Mouse (Mus musculus): ENCODE results near the gene Gmppa. TPM values are rescaled to one million over a fixed set of nuclear protein-coding genes. Genes with fewer than 3 reads are reported as not detected.

The Gmppa gene
- polyA plus RNA-seq, 1 experiment from 2014 or later, result 77.8 TPM

DNA sequence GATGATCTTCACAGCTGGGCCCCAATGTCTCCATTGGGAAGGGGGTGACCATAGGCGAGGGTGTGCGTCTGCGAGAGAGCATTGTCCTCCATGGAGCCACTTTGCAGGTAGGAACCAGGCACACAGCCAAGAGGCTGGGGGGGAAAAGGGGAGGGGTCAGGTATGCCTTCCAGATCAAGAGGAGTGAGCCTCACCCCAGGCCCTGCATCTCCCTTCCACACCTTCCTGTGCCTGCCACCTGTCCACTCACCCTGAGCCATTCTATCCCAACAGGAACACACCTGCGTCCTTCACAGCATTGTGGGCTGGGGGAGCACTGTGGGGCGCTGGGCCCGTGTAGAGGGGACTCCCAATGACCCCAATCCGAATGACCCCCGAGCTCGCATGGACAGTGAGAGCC, 6.4 kb downstream of the Gmppa start:
- Histone ChIP-seq H3K9me3 (ENCODE audit: control insufficient read depth, low read length) (no peaks in the 10 kb centered on the region), H3K27ac (ENCODE audit: low read depth, low read length) (no peak overlapping the region), H3K4me1 (ENCODE audit: control insufficient read depth, insufficient read depth, low read depth, low read length) (peaks cover 49% of the 10 kb centered on the region)

GRCm38 (mm10) chr1:75442811-75443210, 7.1 kb downstream of the Gmppa start:
- H3K27ac ChIP-seq (ENCODE audit: low read depth, low read length), result peak overlapping the region; percentile 41; the same call in 1 of the 2 replicates
- ATAC-seq, result no peak
- H3K9me3 ChIP-seq (ENCODE audit: control insufficient read depth, low read length), result no peaks in the 10 kb centered on the region
- peaks cover 4% of the 10 kb centered on the region for H3K27me3 ChIP-seq (replicated peaks; ENCODE audit: control insufficient read depth, insufficient read depth, low read length)
- 17% methylated on average over 8 of the region's 8 CpGs for WGBS
- no peak overlapping the region for H3K9ac ChIP-seq (ENCODE audit: low read depth, low read length)
- peaks cover 2% of the 10 kb centered on the region; the same call in 1 of the 2 replicates for H3K36me3 ChIP-seq (ENCODE audit: control insufficient read depth, insufficient read depth, low read length)
- H3K4me3 ChIP-seq (ENCODE audit: low read length), result no peak overlapping the region
- H3K4me2 ChIP-seq (ENCODE audit: low read length), result no peak overlapping the region
- peaks cover 56% of the 10 kb centered on the region for H3K4me1 ChIP-seq (ENCODE audit: control insufficient read depth, insufficient read depth, low read depth, low read length)

More for the DNA sequence above, 6.4 kb downstream of the Gmppa start:
- WGBS, result 80% methylated on average over 9 of the region's 9 CpGs
- no peak for ATAC-seq
- no peak overlapping the region for H3K4me3 ChIP-seq (ENCODE audit: low read length)
- H3K9ac ChIP-seq (ENCODE audit: low read depth, low read length), result no peak overlapping the region
- H3K27me3 ChIP-seq (replicated peaks; ENCODE audit: control insufficient read depth, insufficient read depth, low read length), result peaks cover 4% of the 10 kb centered on the region; the same call in 1 of the 2 replicates
- no peak overlapping the region for H3K4me2 ChIP-seq (ENCODE audit: low read length)
- peaks cover 2% of the 10 kb centered on the region; the same call in 1 of the 2 replicates for H3K36me3 ChIP-seq (ENCODE audit: control insufficient read depth, insufficient read depth, low read length)

GRCm38 (mm10) chr1:75443247-75444024, 7.7 kb downstream of the Gmppa start:
- 12% methylated on average over 13 of the region's 13 CpGs for WGBS
- H3K27ac ChIP-seq (ENCODE audit: low read depth, low read length), result peak overlapping the region; percentile 41
- peak; percentile 15; the same call in 1 of the 2 replicates for ATAC-seq
- H3K4me1 ChIP-seq (ENCODE audit: control insufficient read depth, insufficient read depth, low read depth, low read length), result peaks cover 62% of the 10 kb centered on the region
- peaks cover 4% of the 10 kb centered on the region for H3K27me3 ChIP-seq (replicated peaks; ENCODE audit: control insufficient read depth, insufficient read depth, low read length)
- no peak overlapping the region for H3K4me3 ChIP-seq (ENCODE audit: low read length)
- H3K9me3 ChIP-seq (ENCODE audit: control insufficient read depth, low read length), result no peaks in the 10 kb centered on the region
- H3K4me2 ChIP-seq (ENCODE audit: low read length), result no peak overlapping the region
- H3K36me3 ChIP-seq (ENCODE audit: control insufficient read depth, insufficient read depth, low read length), result peaks cover 2% of the 10 kb centered on the region; the same call in 1 of the 2 replicates
- peak overlapping the region; percentile 30 for H3K9ac ChIP-seq (ENCODE audit: low read depth, low read length)

- H3K27me3 ChIP-seq (replicated peaks; ENCODE audit: control insufficient read depth, insufficient read depth, low read length), result peaks cover 4% of the 10 kb centered on the region
- no peak overlapping the region for H3K27ac ChIP-seq (ENCODE audit: low read depth, low read length)
- ATAC-seq, result no peak
- peaks cover 2% of the 10 kb centered on the region; the same call in 1 of the 2 replicates for H3K36me3 ChIP-seq (ENCODE audit: control insufficient read depth, insufficient read depth, low read length)
- H3K4me1 ChIP-seq (ENCODE audit: control insufficient read depth, insufficient read depth, low read depth, low read length), result peaks cover 70% of the 10 kb centered on the region
- no peak overlapping the region for H3K4me3 ChIP-seq (ENCODE audit: low read length)
- H3K9me3 ChIP-seq (ENCODE audit: control insufficient read depth, low read length), result no peaks in the 10 kb centered on the region
- H3K9ac ChIP-seq (ENCODE audit: low read depth, low read length), result no peak overlapping the region; the same call in 1 of the 2 replicates
- H3K4me2 ChIP-seq (ENCODE audit: low read length), result no peak overlapping the region
- WGBS, result 24% methylated on average over 3 of the region's 3 CpGs
Observed at GRCm38 (mm10) chr1:75444208-75444607, 8.5 kb downstream of the Gmppa start.

DNA sequence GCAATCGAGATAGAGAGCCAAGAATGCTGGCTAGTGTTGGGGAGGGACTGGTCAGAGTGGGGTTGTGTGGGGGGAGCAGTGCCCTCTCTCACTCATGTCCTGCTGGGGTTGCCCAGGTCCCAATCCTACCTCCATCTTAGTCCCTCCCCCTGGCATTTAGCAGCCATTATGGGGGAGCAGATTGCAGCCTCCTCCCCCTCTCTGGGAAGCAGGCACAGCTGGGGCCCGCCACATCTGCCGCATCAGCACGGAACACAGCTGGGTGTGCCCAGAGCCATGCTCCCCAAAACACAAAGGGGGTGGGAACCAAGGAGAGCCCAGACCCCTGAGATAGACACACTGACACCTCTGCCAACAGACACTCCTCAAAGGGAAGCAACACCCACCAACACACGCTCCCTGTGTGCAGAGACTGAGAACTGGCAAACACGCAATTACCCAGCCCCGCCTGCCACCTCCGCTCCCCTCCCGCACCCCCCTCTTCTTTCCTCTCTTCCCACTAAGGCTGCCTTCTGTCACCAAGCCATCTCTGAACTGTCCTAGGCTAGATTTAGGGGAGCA, 9.5 kb downstream of the Gmppa start:
- Histone ChIP-seq H3K27me3 (replicated peaks; ENCODE audit: control insufficient read depth, insufficient read depth, low read length) (peaks cover 4% of the 10 kb centered on the region), H3K4me2 (ENCODE audit: low read length) (peak overlapping the region; percentile 33), H3K27ac (ENCODE audit: low read depth, low read length) (peak overlapping the region; percentile 61; the same call in 1 of the 2 replicates), H3K9me3 (ENCODE audit: control insufficient read depth, low read length) (no peaks in the 10 kb centered on the region), H3K4me1 (ENCODE audit: control insufficient read depth, insufficient read depth, low read depth, low read length) (peaks cover 80% of the 10 kb centered on the region), H3K36me3 (ENCODE audit: control insufficient read depth, insufficient read depth, low read length) (peaks cover 2% of the 10 kb centered on the region; the same call in 1 of the 2 replicates), H3K9ac (ENCODE audit: low read depth, low read length) (no peak overlapping the region), H3K4me3 (ENCODE audit: low read length) (no peak overlapping the region)
- ATAC-seq, result no peak
- 8% methylated on average over 9 of the region's 9 CpGs for WGBS

DNA sequence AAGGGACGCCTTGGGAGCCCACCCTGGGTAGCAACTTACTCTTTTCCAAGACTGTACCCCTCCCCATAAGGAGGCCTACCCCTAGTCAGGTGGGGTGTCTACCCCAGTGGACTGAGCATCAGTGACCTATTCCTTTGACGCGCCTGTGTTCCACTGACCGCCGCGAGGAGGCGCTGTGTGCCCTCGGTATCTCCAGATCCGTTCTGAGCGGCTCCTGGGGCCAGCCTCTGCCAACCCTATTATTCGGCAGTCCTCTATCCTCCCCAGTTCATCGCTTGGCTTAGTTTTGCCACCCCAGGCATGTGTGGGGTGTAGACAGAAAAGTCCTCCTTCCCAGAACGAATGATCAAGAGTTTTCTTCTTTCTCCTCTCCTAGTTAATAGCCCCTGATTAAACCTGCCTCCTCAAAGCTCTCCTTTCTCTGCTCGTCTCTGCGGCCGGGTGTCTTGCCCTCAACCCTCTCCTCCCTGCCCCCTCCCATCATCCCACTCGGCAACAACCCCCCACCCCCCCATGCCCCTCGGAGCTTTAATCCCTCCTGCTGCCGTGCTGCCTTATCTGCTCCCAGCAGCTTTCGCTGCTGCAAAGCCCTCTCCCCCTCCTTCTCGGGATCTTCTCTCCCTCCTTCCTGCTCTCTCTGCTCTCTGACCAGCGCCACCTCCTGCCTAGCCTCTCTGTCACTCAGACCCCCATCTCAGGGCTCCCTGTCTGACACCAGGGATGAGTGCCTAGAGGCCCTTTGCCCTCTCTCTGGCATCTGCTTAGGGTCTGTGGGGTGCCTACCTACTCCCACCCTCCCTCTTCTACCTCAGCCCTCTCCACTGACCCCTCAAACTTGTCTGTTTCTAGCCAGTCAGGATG, 10.3 kb downstream of the Gmppa start:
- Histone ChIP-seq H3K27me3 (replicated peaks; ENCODE audit: control insufficient read depth, insufficient read depth, low read length) (peaks cover 4% of the 10 kb centered on the region), H3K4me2 (ENCODE audit: low read length) (peak overlapping the region; percentile 33), H3K4me1 (ENCODE audit: control insufficient read depth, insufficient read depth, low read depth, low read length) (peaks cover 87% of the 10 kb centered on the region), H3K9ac (ENCODE audit: low read depth, low read length) (peak overlapping the region; percentile 43), H3K27ac (ENCODE audit: low read depth, low read length) (peak overlapping the region; percentile 61; the same call in 1 of the 2 replicates), H3K36me3 (ENCODE audit: control insufficient read depth, insufficient read depth, low read length) (peaks cover 2% of the 10 kb centered on the region; the same call in 1 of the 2 replicates), H3K9me3 (ENCODE audit: control insufficient read depth, low read length) (no peaks in the 10 kb centered on the region), H3K4me3 (ENCODE audit: low read length) (no peak overlapping the region)
- ATAC-seq, result peak; percentile 10
- under 1% methylated on average over 22 of the region's 22 CpGs for whole genome bisulfite sequencing

GRCm38 (mm10) chr1:75446656-75447055, 10.9 kb downstream of the Gmppa start:
- Histone ChIP-seq H3K4me2 (ENCODE audit: low read length) (peak overlapping the region; percentile 18), H3K9ac (ENCODE audit: low read depth, low read length) (peak overlapping the region; percentile 43; the same call in 1 of the 2 replicates), H3K4me3 (ENCODE audit: low read length) (no peak overlapping the region), H3K27me3 (replicated peaks; ENCODE audit: control insufficient read depth, insufficient read depth, low read length) (peaks cover 4% of the 10 kb centered on the region), H3K27ac (ENCODE audit: low read depth, low read length) (no peak overlapping the region), H3K9me3 (ENCODE audit: control insufficient read depth, low read length) (no peaks in the 10 kb centered on the region), H3K4me1 (ENCODE audit: control insufficient read depth, insufficient read depth, low read depth, low read length) (peaks cover 87% of the 10 kb centered on the region), H3K36me3 (ENCODE audit: control insufficient read depth, insufficient read depth, low read length) (peaks cover 2% of the 10 kb centered on the region; the same call in 1 of the 2 replicates)
- 7% methylated on average over 19 of the region's 20 CpGs for WGBS
- no peak for ATAC-seq

DNA sequence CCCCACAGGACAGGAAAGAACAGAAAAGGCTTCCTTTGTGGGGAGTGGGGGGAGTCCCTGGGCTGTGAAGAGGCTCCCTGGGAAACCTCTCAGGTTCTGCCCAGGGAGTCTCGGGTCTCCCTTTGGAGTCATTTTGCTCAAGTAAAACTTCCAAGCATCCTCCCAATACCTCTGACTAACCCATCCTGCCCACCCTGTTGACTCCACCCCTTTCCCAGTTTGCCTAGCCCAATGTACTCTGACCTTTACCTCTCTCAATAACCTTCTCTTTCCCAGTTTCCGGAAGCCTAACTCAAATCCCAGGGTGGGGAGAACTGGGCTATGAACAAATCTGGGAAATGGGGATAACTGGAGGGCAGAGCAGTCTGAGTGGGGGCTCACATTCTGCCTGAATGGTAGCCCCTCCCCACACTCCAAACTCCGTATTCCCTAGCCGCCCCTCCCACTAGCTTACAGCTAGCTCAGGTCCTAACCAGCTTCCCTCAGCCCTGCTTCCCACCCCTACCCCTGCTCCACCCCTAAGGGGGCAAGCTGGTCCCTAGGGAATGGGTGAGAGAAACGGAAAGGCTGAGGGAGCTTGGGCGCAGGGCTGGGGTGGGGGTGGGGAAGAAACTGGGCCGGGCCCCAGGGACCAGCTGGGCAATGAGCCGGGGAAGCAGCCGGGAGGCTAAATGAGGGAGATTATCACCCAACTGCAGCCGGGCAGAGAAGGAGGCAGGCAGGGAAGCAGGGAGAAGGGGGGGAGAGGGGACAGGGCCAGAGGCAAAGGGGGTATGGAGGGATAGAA, 11.7 kb downstream of the Gmppa start:
- Histone ChIP-seq H3K27me3 (replicated peaks; ENCODE audit: control insufficient read depth, insufficient read depth, low read length) (peaks cover 4% of the 10 kb centered on the region), H3K27ac (ENCODE audit: low read depth, low read length) (no peak overlapping the region), H3K9me3 (ENCODE audit: control insufficient read depth, low read length) (no peaks in the 10 kb centered on the region), H3K36me3 (ENCODE audit: control insufficient read depth, insufficient read depth, low read length) (no peaks in the 10 kb centered on the region), H3K4me1 (ENCODE audit: control insufficient read depth, insufficient read depth, low read depth, low read length) (peaks cover 85% of the 10 kb centered on the region), H3K9ac (ENCODE audit: low read depth, low read length) (peak overlapping the region; percentile 49), H3K4me2 (ENCODE audit: low read length) (peak overlapping the region; percentile 32), H3K4me3 (ENCODE audit: low read length) (no peak overlapping the region)
- ATAC-seq, result no peak
- WGBS, result 7% methylated on average over 10 of the region's 10 CpGs

Data from hindbrain, embryonic 16.5 days (tissue).